Mouse (Mus musculus) C3H10T1/2 (cell line): ENCODE results near the gene Eif3g. TPM values are rescaled to one million over a fixed set of nuclear protein-coding genes. Genes with fewer than 3 reads are reported as not detected.

Experiments
- polyA plus RNA-seq, 2 experiments: library from polyadenylated mRNA; unstranded; fragments of >200 nt; fragmentation: generic; extraction: Trizol; gene quantifications; one replicate each; pipeline ENCODE4 v1.2.1; 2012; ENCODE audit warnings: missing spikeins in 2 of 2

Eif3g gene
- polyA plus RNA-seq, result 100 to 1,000 TPM; 144 to 260 TPM

DNA sequence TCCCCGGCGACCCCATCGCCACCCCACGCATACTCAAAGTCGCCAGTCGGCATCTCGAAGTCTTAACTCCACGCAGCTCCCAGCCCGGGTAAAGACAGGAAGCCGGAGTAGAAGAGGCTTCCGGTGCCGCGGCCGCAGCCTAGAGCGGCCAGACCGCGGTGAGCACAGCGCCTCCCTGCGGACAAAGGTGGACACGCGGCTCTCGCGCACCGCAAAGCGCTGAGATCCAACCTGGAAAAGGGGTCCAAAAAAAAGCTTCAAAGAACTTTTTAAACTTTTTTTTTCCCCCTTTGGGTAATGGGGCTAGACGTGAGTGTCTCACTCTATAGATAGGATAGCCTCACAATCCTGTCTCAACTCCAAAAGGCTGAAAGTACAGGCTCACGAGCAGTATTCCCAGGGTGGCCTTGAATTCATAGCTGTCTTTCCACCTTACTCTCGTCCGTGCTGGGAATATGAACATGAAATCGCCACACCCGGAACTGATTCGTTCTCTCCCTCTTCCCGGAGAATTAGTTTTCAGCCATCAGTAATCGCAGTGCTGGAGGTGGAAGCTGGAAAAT is at the start of gene Eif3g:
Gene Eif3g (minus strand): TSS at position 113 of the 563 bp plus-strand sequence.

DNA sequence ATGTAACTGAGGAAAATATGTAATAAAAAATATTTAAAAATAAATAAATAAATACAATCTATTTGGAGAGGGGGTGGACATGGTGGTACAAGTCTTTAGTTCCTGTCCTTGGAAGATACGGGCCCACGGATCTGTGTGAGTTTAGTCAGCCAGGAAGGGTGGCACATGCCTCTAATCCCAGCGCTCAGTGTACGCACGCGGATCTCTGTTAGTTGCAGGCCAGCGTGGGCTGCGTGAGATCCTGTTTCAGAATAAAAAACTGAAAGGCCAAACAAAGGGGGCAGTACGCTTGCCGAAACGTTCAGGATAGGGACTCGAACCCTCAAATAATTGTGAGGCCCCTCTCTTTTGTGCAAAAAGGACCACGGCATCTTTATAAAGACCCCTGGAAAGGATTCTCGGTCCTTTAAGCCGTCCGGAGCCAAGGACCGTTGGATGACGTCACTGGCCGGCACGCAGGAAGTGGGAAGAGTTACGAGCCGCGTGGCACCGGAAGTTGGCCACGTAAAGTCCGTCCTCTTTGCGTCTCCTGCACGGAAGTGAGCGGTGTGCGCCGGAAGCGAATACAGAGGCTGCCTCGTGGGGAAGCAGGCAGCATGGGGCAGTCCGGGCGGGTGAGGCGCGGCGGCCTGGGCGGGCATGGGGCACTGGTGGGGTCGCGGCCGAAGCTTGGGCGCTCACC is 10.6 kb downstream of the Eif3g start, which contains the start of gene Ppan:
Gene Ppan (plus strand): TSS at position 472 of the 682 bp plus-strand sequence.

DNA sequence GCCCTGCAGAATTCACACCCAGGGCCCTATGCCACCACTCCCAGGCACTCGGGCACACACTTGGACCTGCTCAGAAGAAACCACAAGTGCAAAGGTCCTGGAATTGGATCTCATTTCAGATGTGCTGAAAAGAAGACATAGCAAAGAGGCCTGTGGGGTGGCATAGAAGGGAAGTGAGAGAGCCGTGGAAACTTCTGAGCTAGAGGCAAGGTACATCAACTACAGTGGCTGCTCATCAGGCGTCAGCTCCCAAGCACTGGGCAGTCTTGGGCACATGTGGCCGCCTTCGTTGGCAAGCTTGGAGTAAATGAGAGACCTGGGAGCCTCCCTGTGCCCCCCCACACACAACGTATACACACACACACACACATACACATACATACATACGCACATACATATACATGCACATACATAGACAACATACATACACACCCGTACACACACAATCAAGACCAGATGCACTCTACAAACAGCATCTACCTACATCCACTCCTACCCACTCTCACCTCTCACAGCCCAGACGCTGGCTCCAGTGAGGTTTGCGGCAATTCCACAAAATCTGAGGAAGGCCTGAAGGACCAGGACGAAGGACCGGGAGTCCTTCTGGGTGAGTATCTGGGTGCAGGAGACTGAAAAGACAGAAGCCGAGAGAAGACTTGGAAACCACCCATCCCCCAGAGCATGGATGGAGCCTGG is 19.2 kb downstream of the Eif3g start, which contains the start of gene Angptl6:
Gene Angptl6 (minus strand): TSS at position 631 of the 696 bp plus-strand sequence.

DNA sequence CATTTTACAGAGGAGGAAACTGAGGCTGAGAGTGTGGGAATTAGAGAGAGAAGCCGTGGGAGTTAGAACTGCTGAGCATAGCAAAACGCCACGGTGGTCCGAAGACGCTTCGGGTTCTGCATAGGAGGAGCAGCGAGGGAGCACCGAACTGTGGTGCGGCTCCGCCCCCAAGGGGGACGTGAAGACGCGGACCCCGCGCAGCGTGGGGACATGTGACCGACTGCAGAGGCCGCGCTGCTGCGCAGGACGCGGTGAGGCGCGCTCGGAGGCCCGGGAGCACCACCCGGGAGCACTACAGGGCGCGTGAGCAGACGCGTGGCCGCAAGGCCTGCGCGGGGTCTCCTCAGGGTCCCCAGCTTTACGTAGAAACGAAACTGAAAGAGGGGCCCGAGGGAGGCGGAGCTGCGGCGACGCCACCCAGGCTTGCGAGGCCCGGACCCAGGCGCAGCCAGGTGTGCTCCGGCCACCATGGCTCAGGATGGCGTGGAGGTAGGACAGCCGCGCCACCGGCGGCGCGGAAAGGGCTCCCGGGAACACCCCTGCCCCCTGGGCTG is 29.9 kb downstream of the Eif3g start, which contains the start of gene A230050P20Rik:
Gene A230050P20Rik (plus strand): TSS at position 195 of the 554 bp plus-strand sequence.

Other genes with a start within 250 kb of the Eif3g start
- gene Pin1, start 246.5 kb downstream of the Eif3g start, polyA plus RNA-seq, result 10 to 100 TPM; 28.6 to 44.2 TPM
- gene Olfm2, start 152.3 kb downstream of the Eif3g start, polyA plus RNA-seq, result under 1 TPM; 0.04 to 0.24 TPM
- 10 to 100 TPM in 1 of 2 experiments, under 1 TPM in 1; 0.21 to 10.8 TPM for gene Col5a3, start 83.6 kb downstream of the Eif3g start, polyA plus RNA-seq
- not detected for gene Rdh8, start 80.1 kb downstream of the Eif3g start, polyA plus RNA-seq
- under 1 TPM in 1 of 2 experiments, not detected in 1; 0.02 TPM for gene A230050P20Rik, start 30.0 kb downstream of the Eif3g start, polyA plus RNA-seq
- 1 to 10 TPM in 1 of 2 experiments, under 1 TPM in 1; 0.51 to 1.0 TPM for gene Angptl6, start 18.9 kb downstream of the Eif3g start, polyA plus RNA-seq
- gene Ppan, start 10.4 kb downstream of the Eif3g start, polyA plus RNA-seq, result 10 to 100 TPM; 26.9 to 45.5 TPM
- 10 to 100 TPM; 22.4 to 29.1 TPM for gene Dnmt1, start 61.3 kb upstream of the Eif3g start, polyA plus RNA-seq
- 10 to 100 TPM; 11.7 to 27.7 TPM for gene S1pr2, start 78.2 kb upstream of the Eif3g start, polyA plus RNA-seq
- gene Mrpl4, start 104.1 kb upstream of the Eif3g start, polyA plus RNA-seq, result 100 to 1,000 TPM; 124 to 136 TPM
- under 1 TPM; 0.04 to 0.99 TPM for gene Icam1, start 117.4 kb upstream of the Eif3g start, polyA plus RNA-seq
- gene Icam4, start 130.8 kb upstream of the Eif3g start, polyA plus RNA-seq, result under 1 TPM; 0.08 to 0.52 TPM
- 1 to 10 TPM in 1 of 2 experiments, under 1 TPM in 1; 0.25 to 7.9 TPM for gene Icam5, start 133.4 kb upstream of the Eif3g start, polyA plus RNA-seq
- under 1 TPM in 1 of 2 experiments, not detected in 1; 0.57 TPM for gene Zglp1, start 168.5 kb upstream of the Eif3g start, polyA plus RNA-seq
- under 1 TPM; 0.52 to 0.88 TPM for gene Gm49373, start 174.5 kb upstream of the Eif3g start, polyA plus RNA-seq
- gene Fdx1l, start 175.0 kb upstream of the Eif3g start, polyA plus RNA-seq, result 10 to 100 TPM; 58.9 to 94.5 TPM
- gene Gm38431, start 193.4 kb upstream of the Eif3g start, polyA plus RNA-seq, result 1 to 10 TPM in 1 of 2 experiments, under 1 TPM in 1; 0.99 to 1.5 TPM
- gene Raver1, start 193.4 kb upstream of the Eif3g start, polyA plus RNA-seq, result 10 to 100 TPM; 46.3 to 49.8 TPM
- gene Tyk2, start 232.6 kb upstream of the Eif3g start, polyA plus RNA-seq, result 10 to 100 TPM in 1 of 2 experiments, 1 to 10 TPM in 1; 5.3 to 10.9 TPM